Mouse (Mus musculus) liver, embryonic 14.5 days (tissue): ENCODE data around the gene Sec61a2. TPM values are rescaled to one million over a fixed set of nuclear protein-coding genes. Genes with fewer than 3 reads are reported as not detected.

Experiments
- ATAC-seq: fragments of 200-750 bp; cut with Nextera tagmentation; 2 replicates; pipeline ENCODE4 v1.8.0; 2017; ENCODE audit warnings: moderate number of reproducible peaks, mild to moderate bottlenecking, moderate library complexity; ENCODE audit not compliant: insufficient read depth
- DNase-seq, 3 experiments: peaks; one replicate each; pipeline ENCODE4 v3.0.0-alpha.2; 2012 to 2013; ENCODE audit warnings: low read depth in 3 of 3, low spot score in 3 of 3
- H3K27ac ChIP-seq: fragments of 300-500 bp; sonication (generic); 2 replicates; pipeline ENCODE4 v1.5.1; 2014; ENCODE audit warnings: moderate library complexity, mild to moderate bottlenecking, control low read depth, inconsistent platforms
- H3K27me3 ChIP-seq: fragments of 300-500 bp; sonication (generic); 2 replicates; pipeline ENCODE4 v1.6.1; 2014; ENCODE audit warnings: mild to moderate bottlenecking, low read length, moderate library complexity; ENCODE audit not compliant: control insufficient read depth, insufficient read depth
- H3K36me3 ChIP-seq: fragments of 300-500 bp; sonication (generic); replicated peaks from 2 replicates; pipeline ENCODE4 v1.6.1; 2014; ENCODE audit warnings: low read depth; ENCODE audit not compliant: control insufficient read depth, insufficient read depth
- H3K4me1 ChIP-seq, 2 experiments: fragments of 200-500 bp in 1 of 2; fragments of 300-500 bp in 1 of 2; sonication (generic) in 1 of 2; replicated peaks; 2 replicates each; pipeline ENCODE4 v1.6.1; 2012 to 2014; ENCODE audit warnings: antibody characterized with exemption in 1 of 2, inconsistent platforms in 1 of 2, low read length in 1 of 2; ENCODE audit not compliant: control insufficient read depth in 2 of 2, insufficient read depth in 2 of 2
- H3K4me2 ChIP-seq: fragments of 300-500 bp; sonication (generic); 2 replicates; pipeline ENCODE4 v1.6.1; 2014; ENCODE audit warnings: low read depth, mild to moderate bottlenecking, control low read depth, moderate library complexity
- H3K4me3 ChIP-seq, 2 experiments: fragments of 200-500 bp in 1 of 2; fragments of 300-500 bp in 1 of 2; sonication (generic) in 1 of 2; 2 replicates each; pipeline ENCODE4 v1.5.1; 2012 to 2014; ENCODE audit warnings: low read depth in 2 of 2, low read length in 2 of 2, mild to moderate bottlenecking in 2 of 2, control low read depth in 1 of 2, inconsistent platforms in 1 of 2, moderate library complexity in 1 of 2; ENCODE audit not compliant: insufficient read depth in 1 of 2
- H3K9ac ChIP-seq: fragments of 300-500 bp; sonication (generic); replicated peaks from 2 replicates; pipeline ENCODE4 v1.6.1; 2014; ENCODE audit warnings: mild to moderate bottlenecking, control low read depth, moderate library complexity
- H3K9me3 ChIP-seq: fragments of 300-500 bp; sonication (generic); 2 replicates; pipeline ENCODE4 v1.6.1; 2016; ENCODE audit warnings: low read length, mixed read lengths; ENCODE audit not compliant: control insufficient read depth
- CTCF ChIP-seq: IDR thresholded peaks from 2 replicates; pipeline ENCODE4 v1.5.1; 2016; ENCODE audit warnings: antibody characterized with exemption, low read depth, control low read depth
- EP300 ChIP-seq: IDR thresholded peaks from 2 replicates; pipeline ENCODE4 v1.6.1; 2016; ENCODE audit warnings: antibody characterized with exemption, low read depth
- WGBS: fragments of 180-500 bp; shearing (Covaris S2); extraction: QIAGEN DNeasy Blood & Tissue Kit; methylation state at CpG from one replicate; pipeline ENCODE4 v1.1.7; 2014; ENCODE audit not compliant: insufficient replicate concordance; 5-methylcytosine and 5-hydroxymethylcytosine counted together
- polyA plus RNA-seq, 2 experiments: library from polyadenylated mRNA; depleted of rRNA in 1 of 2; stranded (reverse) in 1 of 2; unstranded in 1 of 2; fragments of >200 nt; fragmentation: Nextera tagmentation in 1 of 2; extraction: Ambion mirVana in 1 of 2; gene quantifications; 2 replicates each; pipeline versions ENCODE4 v1.2.1 to v1.2.3; 2012 to 2014

Sec61a2 gene
- polyA plus RNA-seq, 2 experiments: 10.3 to 18.1 TPM

- H3K9me3 ChIP-seq: no peaks in the 10 kb centered on the region
- no peak for ATAC-seq
- no peak for DNase-seq
- H3K27ac ChIP-seq: no peak overlapping the region
- H3K36me3 ChIP-seq: no peaks in the 10 kb centered on the region
- no peaks in the 10 kb centered on the region for H3K27me3 ChIP-seq
- H3K4me1 ChIP-seq: peaks cover 11 to 14% of the 10 kb centered on the region in 2 experiments
- 85% methylated on average over 9 of the region's 9 CpGs for WGBS
- H3K9ac ChIP-seq: no peak overlapping the region
- TF ChIP-seq CTCF (no peak), EP300 (no peak)
- H3K4me3 ChIP-seq: no peak overlapping the region
- no peak overlapping the region for H3K4me2 ChIP-seq
These were observed 45.7 kb upstream of the Sec61a2 start for GRCm38 (mm10) chr2:5940936-5941335.

- 84% methylated on average over 14 of the region's 14 CpGs for WGBS
- H3K27me3 ChIP-seq: no peaks in the 10 kb centered on the region
- H3K4me1 ChIP-seq: peaks cover 7 to 8% of the 10 kb centered on the region in 2 experiments
- DNase-seq: no peak
- no peak overlapping the region for H3K27ac ChIP-seq
- no peak for ATAC-seq
- H3K36me3 ChIP-seq: no peaks in the 10 kb centered on the region
- no peaks in the 10 kb centered on the region for H3K9me3 ChIP-seq
- TF ChIP-seq EP300: no peak
- TF ChIP-seq CTCF: no peak
- no peak overlapping the region for H3K4me3 ChIP-seq
- no peak overlapping the region for H3K4me2 ChIP-seq
- H3K9ac ChIP-seq: no peak overlapping the region
These were observed 44.7 kb upstream of the Sec61a2 start for GRCm38 (mm10) chr2:5939911-5940310.

- no peak overlapping the region for H3K4me3 ChIP-seq
- H3K27ac ChIP-seq: no peak overlapping the region
- H3K36me3 ChIP-seq: no peaks in the 10 kb centered on the region
- DNase-seq: no peak
- TF ChIP-seq EP300 (no peak), CTCF (no peak)
- H3K27me3 ChIP-seq: no peaks in the 10 kb centered on the region
- H3K9me3 ChIP-seq: no peaks in the 10 kb centered on the region
- H3K4me2 ChIP-seq: no peak overlapping the region
- H3K9ac ChIP-seq: no peak overlapping the region
- ATAC-seq: no peak
- peaks cover 7 to 8% of the 10 kb centered on the region in 2 experiments for H3K4me1 ChIP-seq
- WGBS: 33% methylated on average over 3 of the region's 3 CpGs
These were observed 44.1 kb upstream of the Sec61a2 start for GRCm38 (mm10) chr2:5939319-5939718.

- no peak for ATAC-seq
- peaks cover 7 to 8% of the 10 kb centered on the region in 2 experiments for H3K4me1 ChIP-seq
- 72% methylated on average over 4 of the region's 4 CpGs for WGBS
- no peak overlapping the region for H3K4me3 ChIP-seq
- no peak overlapping the region for H3K9ac ChIP-seq
- no peak overlapping the region for H3K27ac ChIP-seq
- H3K4me2 ChIP-seq: no peak overlapping the region
- DNase-seq: no peak
- H3K36me3 ChIP-seq: no peaks in the 10 kb centered on the region
- no peaks in the 10 kb centered on the region for H3K9me3 ChIP-seq
- no peaks in the 10 kb centered on the region for H3K27me3 ChIP-seq
- TF ChIP-seq CTCF (no peak), EP300 (no peak)
These were observed 41.3 kb upstream of the Sec61a2 start for GRCm38 (mm10) chr2:5936550-5936949.

GRCm38 (mm10) chr2:5936068-5936467, 40.8 kb upstream of the Sec61a2 start:
- WGBS: 69% methylated on average over 6 of the region's 6 CpGs
- H3K9me3 ChIP-seq: no peaks in the 10 kb centered on the region
- no peak for DNase-seq
- H3K9ac ChIP-seq: no peak overlapping the region
- TF ChIP-seq CTCF (no peak), EP300 (no peak)
- H3K4me1 ChIP-seq: peaks cover 7 to 8% of the 10 kb centered on the region in 2 experiments
- no peak overlapping the region for H3K4me3 ChIP-seq
- no peak overlapping the region for H3K27ac ChIP-seq
- no peaks in the 10 kb centered on the region for H3K36me3 ChIP-seq
- no peaks in the 10 kb centered on the region for H3K27me3 ChIP-seq
- ATAC-seq: no peak
- no peak overlapping the region for H3K4me2 ChIP-seq
